Mouse (Mus musculus) CH12.LX (cell line): ENCODE data around the gene Rtp1.

Source experiments
- CTCF ChIP-seq, 2 experiments: IDR thresholded peaks in 1 of 2; conservative IDR thresholded peaks in 1 of 2; 2 replicates each; pipeline ENCODE4 v1.5.1; 2011 to 2012; ENCODE audit warnings: low read depth in 2 of 2, low read length in 2 of 2, improper control_type of control experiment in 1 of 2, inconsistent platforms in 1 of 2, mild to moderate bottlenecking in 1 of 2, moderate library complexity in 1 of 2
- EP300 ChIP-seq: IDR thresholded peaks from 2 replicates; pipeline ENCODE4 v1.6.1; 2011; ENCODE audit warnings: low read length, improper control_type of control experiment
- JUN ChIP-seq: IDR thresholded peaks from 2 replicates; pipeline ENCODE4 v1.6.1; 2011; ENCODE audit warnings: low read depth, mild to moderate bottlenecking, low read length, improper control_type of control experiment, moderate library complexity; ENCODE audit not compliant: insufficient read depth
- MAZ ChIP-seq: IDR thresholded peaks from 2 replicates; pipeline ENCODE4 v1.6.1; 2012; ENCODE audit warnings: low read depth, mild to moderate bottlenecking, inconsistent platforms, low read length, improper control_type of control experiment, moderate library complexity
- ZC3H11A ChIP-seq: IDR thresholded peaks from 2 replicates; pipeline ENCODE4 v1.6.1; 2012; ENCODE audit warnings: low read depth, mild to moderate bottlenecking, inconsistent platforms, low read length, improper control_type of control experiment

DNA sequence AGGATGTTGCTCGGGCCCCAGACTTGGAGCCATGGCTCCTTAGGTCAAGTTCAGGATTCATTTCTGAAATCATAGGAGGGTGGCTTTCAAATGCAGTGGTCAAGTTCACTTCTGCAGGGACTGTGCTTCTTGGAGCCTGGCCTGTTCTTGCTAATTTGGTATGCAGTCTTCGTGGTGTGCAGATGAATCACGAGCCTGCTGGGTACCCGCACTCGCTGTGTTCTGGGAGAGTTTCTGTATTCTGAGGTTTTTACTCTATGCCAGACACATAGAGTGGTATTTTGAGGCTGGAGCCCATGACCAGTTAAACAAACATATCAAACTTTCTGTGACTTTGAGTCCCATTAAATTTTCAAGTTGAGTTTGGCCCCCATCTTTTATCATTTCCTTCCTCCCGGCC, 25.4 kb downstream of the Rtp1 start:
- no peak for TF ChIP-seq CTCF (conservative IDR thresholded peaks at IDR 0.05 in 1 of 2, IDR thresholded peaks at IDR 0.05 in 1 of 2; ENCODE audit: low read depth in 2 of 2, low read length in 2 of 2)
- no peak for TF ChIP-seq JUN
- no peak for TF ChIP-seq EP300
- no peak for TF ChIP-seq ZC3H11A
- TF ChIP-seq MAZ: no peak
